ENCODE assay signal across 7 mouse cellular contexts in the genomic region with DNA sequence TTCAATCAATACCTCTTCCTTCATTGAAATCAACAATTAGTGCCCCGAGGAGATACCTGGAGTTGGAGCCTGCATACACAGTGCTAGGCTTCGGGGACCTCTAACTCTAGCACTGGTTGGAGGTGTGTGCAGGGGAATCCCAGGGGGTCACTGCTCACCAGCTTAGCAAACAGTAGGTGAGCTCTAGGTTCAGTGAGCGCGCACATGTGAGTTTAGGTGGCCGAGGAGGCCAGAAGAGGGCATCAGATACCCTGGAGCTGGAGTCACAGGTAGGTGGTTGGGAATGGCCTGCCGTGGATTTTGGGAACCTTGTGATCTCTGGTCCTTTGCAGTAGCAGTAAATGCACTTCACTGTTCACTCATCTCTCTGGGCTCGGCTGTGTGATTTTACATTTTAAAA. TPM values are rescaled to one million over a fixed set of nuclear protein-coding genes. Genes with fewer than 3 reads are reported as not detected.
DNase-seq lines count a peak whose midpoint lies in the region; ATAC-seq and TF ChIP-seq lines count a peak whose summit lies in the region.

No protein-coding gene starts in this region.

- no peak overlapping the region for H3K9ac ChIP-seq in midbrain, embryonic 11.5 days (ENCODE audit: low read length)
- H3K9ac ChIP-seq in midbrain, embryonic 15.5 days: no peak overlapping the region

- H3K27me3 ChIP-seq in midbrain, embryonic 10.5 days (ENCODE audit: low read depth, poor library complexity, severe bottlenecking): no peaks in the 10 kb centered on the region
- no peaks in the 10 kb centered on the region for H3K27me3 ChIP-seq in midbrain, embryonic 11.5 days (ENCODE audit: control insufficient read depth, insufficient read depth, low read length)
- H3K27me3 ChIP-seq in kidney, adult 2 months (replicated peaks; ENCODE audit: control insufficient read depth, insufficient read depth, low read length): no peaks in the 10 kb centered on the region
- no peaks in the 10 kb centered on the region for H3K27me3 ChIP-seq in midbrain, embryonic 15.5 days (replicated peaks)

- no peak overlapping the region for H3K27ac ChIP-seq in midbrain, embryonic 10.5 days (replicated peaks)
- H3K27ac ChIP-seq in midbrain, embryonic 11.5 days (ENCODE audit: low read depth, low read length): no peak overlapping the region
- no peak overlapping the region for H3K27ac ChIP-seq in kidney, adult 2 months (ENCODE audit: insufficient read depth, low read depth, low read length)
- no peak overlapping the region for H3K27ac ChIP-seq in midbrain, embryonic 15.5 days

- no peaks in the 10 kb centered on the region for H3K9me3 ChIP-seq in midbrain, embryonic 10.5 days (replicated peaks)
- H3K9me3 ChIP-seq in midbrain, embryonic 11.5 days (ENCODE audit: control insufficient read depth, low read length): no peaks in the 10 kb centered on the region
- no peaks in the 10 kb centered on the region for H3K9me3 ChIP-seq in midbrain, embryonic 15.5 days

- DNase-seq in midbrain, embryonic 10.5 days (ENCODE audit: low spot score): no peak
- DNase-seq in midbrain, embryonic 11.5 days (ENCODE audit: low spot score, missing footprints): no peak
- DNase-seq in cerebellum, postnatal 25 days: peak; percentile 8 to 28
- peak; percentile 38 for DNase-seq in kidney, adult 2 months
- no peak for DNase-seq in gastrocnemius, adult 8-10 months (ENCODE audit: low spot score in 2 of 2)
- no peak for DNase-seq in layer of hippocampus, postnatal 25 days (ENCODE audit: extremely low spot score in 1 of 2, low spot score in 1 of 2)

- no peak overlapping the region for H3K4me2 ChIP-seq in midbrain, embryonic 11.5 days
- H3K4me2 ChIP-seq in midbrain, embryonic 15.5 days: peak overlapping the region; percentile 64; the same call in 1 of the 2 replicates

- 0 out of 2 replicates have a peak, but pooled peaks have one; percentile 22 for TF ChIP-seq CTCF in kidney, adult 2 months (conservative IDR thresholded peaks at IDR 0.05; ENCODE audit: insufficient read depth, insufficient read length, low read depth, low read length)

- H3K4me1 ChIP-seq in midbrain, embryonic 10.5 days: peaks cover 32% of the 10 kb centered on the region
- peaks cover 16% of the 10 kb centered on the region for H3K4me1 ChIP-seq in midbrain, embryonic 11.5 days (ENCODE audit: control insufficient read depth, insufficient read depth, low read length)
- peaks cover 10% of the 10 kb centered on the region; the same call in 1 of the 2 replicates for H3K4me1 ChIP-seq in kidney, adult 2 months (ENCODE audit: control insufficient read depth, insufficient read depth, low read length)
- H3K4me1 ChIP-seq in midbrain, embryonic 15.5 days: peaks cover 31% of the 10 kb centered on the region

- WGBS in midbrain, embryonic 10.5 days: 90% methylated on average over 7 of the region's 7 CpGs
- WGBS in midbrain, embryonic 11.5 days: 80% methylated on average over 7 of the region's 7 CpGs
- 54% methylated on average over 7 of the region's 7 CpGs for whole genome bisulfite sequencing in kidney, adult 2 months
- 88% methylated on average over 7 of the region's 7 CpGs for WGBS in midbrain, embryonic 15.5 days

- peaks cover 19% of the 10 kb centered on the region for H3K36me3 ChIP-seq in midbrain, embryonic 10.5 days
- H3K36me3 ChIP-seq in midbrain, embryonic 11.5 days (ENCODE audit: control insufficient read depth, insufficient read depth, low read length): no peaks in the 10 kb centered on the region
- H3K36me3 ChIP-seq in kidney, adult 2 months (ENCODE audit: control insufficient read depth, insufficient read depth, low read length): peaks cover 1% of the 10 kb centered on the region; the same call in 1 of the 2 replicates
- no peaks in the 10 kb centered on the region for H3K36me3 ChIP-seq in midbrain, embryonic 15.5 days (replicated peaks)

- no peak for TF ChIP-seq POLR2A in kidney, adult 2 months (IDR thresholded peaks at IDR 0.05; ENCODE audit: low read depth, low read length)

- ATAC-seq in midbrain, embryonic 11.5 days (ENCODE audit: low FRiP score): no peak
- no peak for ATAC-seq in midbrain, embryonic 15.5 days (replicated peaks)

- H3K4me3 ChIP-seq in midbrain, embryonic 10.5 days: peak overlapping the region; percentile 78
- H3K4me3 ChIP-seq in midbrain, embryonic 11.5 days (ENCODE audit: low read depth, low read length): no peak overlapping the region
- H3K4me3 ChIP-seq in kidney, adult 2 months (ENCODE audit: insufficient read depth, low read depth, low read length): no peak overlapping the region
- H3K4me3 ChIP-seq in midbrain, embryonic 15.5 days: no peak overlapping the region; the same call in 1 of the 2 replicates

RNA-seq across cellular contexts. Expression of gene Mia2, which starts 37.3 kb away (rescaled TPM):
- polyA plus RNA-seq in midbrain, embryonic 10.5 days (2016; fragmentation: Nextera tagmentation; extraction: Ambion mirVana): 39.2 and 40.4 TPM in 2 replicates
- 55.4 and 63.4 TPM in 2 replicates for polyA plus RNA-seq in midbrain, embryonic 11.5 days (2014; fragmentation: Nextera tagmentation; extraction: Ambion mirVana)
- 95.3 and 102 TPM in 2 replicates for polyA plus RNA-seq in kidney, adult 2 months (2012; rRNA removed)
- 28.4 and 30.7 TPM in 2 replicates for polyA plus RNA-seq in midbrain, embryonic 15.5 days (2015; fragmentation: Nextera tagmentation; extraction: Ambion mirVana)
- total RNA-seq in gastrocnemius, adult 8-10 months (2022): 100 to 1,000 TPM in 3 of 4 experiments, 10 to 100 TPM in 1; 92.5 to 114 (median 104) TPM
- 10 to 100 TPM; 42.4 to 52.4 TPM for total RNA-seq in layer of hippocampus, postnatal 25 days (2021)

Comparison
In these comparisons a context has a peak if more than half of its experiments do, and no peak if none do; other contexts are left out.
1. DNase-seq: peak in cerebellum, postnatal 25 days (2 of 2) and kidney, adult 2 months (single experiment); none in midbrain, embryonic 10.5 days (single experiment), midbrain, embryonic 11.5 days (single experiment), gastrocnemius, adult 8-10 months (0 of 2) and layer of hippocampus, postnatal 25 days (0 of 2).